Mouse (Mus musculus) liver, embryonic 15.5 days (tissue): ENCODE measurements at regions not wholly inside any gene's neighbourhood (a gene's known extent, or its start where the extent isn't known, plus 50 kb on each side); places are given as distances from the start of the nearest gene placed in this dataset.

ENCODE experiments used
- ATAC-seq: fragments of 200-750 bp; cut with Nextera tagmentation; 2 replicates; pipeline ENCODE4 v1.8.0; 2017; ENCODE audit warnings: moderate number of reproducible peaks, mild to moderate bottlenecking, moderate library complexity; ENCODE audit not compliant: insufficient read depth
- H3K27ac ChIP-seq: fragments of 300-500 bp; sonication (generic); replicated peaks from 2 replicates; pipeline ENCODE4 v1.5.1; 2015; ENCODE audit warnings: mild to moderate bottlenecking, inconsistent platforms
- H3K27me3 ChIP-seq: fragments of 300-500 bp; sonication (generic); 2 replicates; pipeline ENCODE4 v1.6.1; 2015; ENCODE audit warnings: mild to moderate bottlenecking, inconsistent platforms
- H3K36me3 ChIP-seq: fragments of 300-500 bp; sonication (generic); replicated peaks from 2 replicates; pipeline ENCODE4 v1.6.1; 2015; ENCODE audit warnings: moderate library complexity, mild to moderate bottlenecking, inconsistent platforms
- H3K4me1 ChIP-seq: fragments of 300-500 bp; sonication (generic); replicated peaks from 2 replicates; pipeline ENCODE4 v1.6.1; 2015; ENCODE audit warnings: inconsistent platforms
- H3K4me2 ChIP-seq: fragments of 300-500 bp; sonication (generic); 2 replicates; pipeline ENCODE4 v1.6.1; 2015; ENCODE audit warnings: moderate library complexity, mild to moderate bottlenecking, inconsistent platforms
- H3K4me3 ChIP-seq: fragments of 300-500 bp; sonication (generic); replicated peaks from 2 replicates; pipeline ENCODE4 v1.5.1; 2015; ENCODE audit warnings: mild to moderate bottlenecking, inconsistent platforms
- H3K9ac ChIP-seq: fragments of 300-500 bp; sonication (generic); 2 replicates; pipeline ENCODE4 v1.6.1; 2015; ENCODE audit warnings: moderate library complexity, mild to moderate bottlenecking, inconsistent platforms
- H3K9me3 ChIP-seq: fragments of 300-500 bp; sonication (generic); replicated peaks from 2 replicates; pipeline ENCODE4 v1.6.1; 2016; ENCODE audit warnings: inconsistent platforms
- WGBS: fragments of 180-500 bp; shearing (Covaris S2); methylation state at CpG from one replicate; pipeline ENCODE4 v1.1.7; 2015; ENCODE audit warnings: mixed read lengths; ENCODE audit not compliant: insufficient replicate concordance; 5-methylcytosine and 5-hydroxymethylcytosine counted together

GRCm38 (mm10) chr3:18668936-18669335, 720.7 kb downstream of the Cypt12 start:
- ATAC-seq: no peak
- Histone ChIP-seq H3K36me3 (no peaks in the 10 kb centered on the region), H3K4me2 (no peak overlapping the region), H3K27ac (no peak overlapping the region), H3K4me1 (no peaks in the 10 kb centered on the region), H3K4me3 (no peak overlapping the region), H3K9me3 (no peaks in the 10 kb centered on the region), H3K27me3 (no peaks in the 10 kb centered on the region), H3K9ac (no peak overlapping the region)
- WGBS: 53% methylated on average over 3 of the region's 3 CpGs

DNA sequence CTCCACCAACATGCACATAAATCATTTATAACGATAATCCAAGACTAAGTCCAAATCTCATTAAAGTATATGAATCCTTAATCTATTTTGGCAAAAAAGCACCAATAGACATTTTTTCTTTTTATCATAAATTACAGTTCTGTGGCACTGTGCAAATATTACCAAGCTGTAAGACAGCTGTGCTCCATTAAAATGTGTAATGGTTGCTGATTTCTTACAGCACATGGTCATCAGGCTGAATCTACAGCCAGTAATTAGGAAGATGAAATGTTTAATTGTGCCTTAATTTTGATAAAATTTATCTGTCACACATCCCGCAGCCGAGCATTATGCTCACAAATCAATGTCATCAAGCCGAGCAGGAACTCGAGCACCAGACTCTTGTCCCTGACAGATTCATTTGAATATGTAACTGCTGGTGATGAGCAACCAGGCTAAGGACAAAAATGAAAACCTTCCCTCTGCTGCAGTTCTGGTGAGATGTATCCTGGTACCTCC, 722.0 kb downstream of the Cypt12 start:
- Histone ChIP-seq H3K9ac (no peak overlapping the region), H3K4me3 (no peak overlapping the region), H3K27ac (no peak overlapping the region), H3K4me2 (no peak overlapping the region), H3K9me3 (no peaks in the 10 kb centered on the region), H3K36me3 (no peaks in the 10 kb centered on the region), H3K4me1 (no peaks in the 10 kb centered on the region), H3K27me3 (no peaks in the 10 kb centered on the region)
- WGBS: 71% methylated on average over 5 of the region's 5 CpGs
- ATAC-seq: no peak

- Histone ChIP-seq H3K9me3 (no peaks in the 10 kb centered on the region), H3K4me3 (no peak overlapping the region), H3K27me3 (no peaks in the 10 kb centered on the region), H3K4me2 (no peak overlapping the region), H3K4me1 (no peaks in the 10 kb centered on the region), H3K36me3 (no peaks in the 10 kb centered on the region), H3K9ac (no peak overlapping the region), H3K27ac (no peak overlapping the region)
- no peak for ATAC-seq
- WGBS: 59% methylated on average over 1 of the region's 1 CpGs
These were observed 723.5 kb downstream of the Cypt12 start for GRCm38 (mm10) chr3:18671681-18672080.

- H3K9ac ChIP-seq: no peak overlapping the region
- H3K4me2 ChIP-seq: no peak overlapping the region
- no peak overlapping the region for H3K4me3 ChIP-seq
- no peaks in the 10 kb centered on the region for H3K36me3 ChIP-seq
- H3K9me3 ChIP-seq: no peaks in the 10 kb centered on the region
- no peaks in the 10 kb centered on the region for H3K27me3 ChIP-seq
- 57% methylated on average over 6 of the region's 6 CpGs for WGBS
- H3K4me1 ChIP-seq: no peaks in the 10 kb centered on the region
- no peak for ATAC-seq
- no peak overlapping the region for H3K27ac ChIP-seq
These were observed 735.3 kb downstream of the Cypt12 start for GRCm38 (mm10) chr3:18683346-18684101.

- no peak overlapping the region for H3K4me3 ChIP-seq
- no peaks in the 10 kb centered on the region for H3K27me3 ChIP-seq
- no peak for ATAC-seq
- no peaks in the 10 kb centered on the region for H3K4me1 ChIP-seq
- H3K9me3 ChIP-seq: no peaks in the 10 kb centered on the region
- H3K36me3 ChIP-seq: no peaks in the 10 kb centered on the region
- no peak overlapping the region for H3K27ac ChIP-seq
- WGBS: 80% methylated on average over 4 of the region's 4 CpGs
- no peak overlapping the region for H3K4me2 ChIP-seq
- no peak overlapping the region for H3K9ac ChIP-seq
These were observed 747.0 kb downstream of the Cypt12 start for GRCm38 (mm10) chr3:18695113-18695792.

- no peak overlapping the region for H3K4me2 ChIP-seq
- no peaks in the 10 kb centered on the region for H3K36me3 ChIP-seq
- ATAC-seq: no peak
- H3K9me3 ChIP-seq: no peaks in the 10 kb centered on the region
- H3K9ac ChIP-seq: no peak overlapping the region
- no peaks in the 10 kb centered on the region for H3K4me1 ChIP-seq
- H3K4me3 ChIP-seq: no peak overlapping the region
- no peak overlapping the region for H3K27ac ChIP-seq
- WGBS: 71% methylated on average over 2 of the region's 2 CpGs
- H3K27me3 ChIP-seq: no peaks in the 10 kb centered on the region
These were observed 748.9 kb downstream of the Cypt12 start for GRCm38 (mm10) chr3:18696981-18697660.

GRCm38 (mm10) chr3:18698106-18698505, 749.9 kb downstream of the Cypt12 start:
- no peak overlapping the region for H3K4me2 ChIP-seq
- no peak overlapping the region for H3K4me3 ChIP-seq
- H3K27ac ChIP-seq: no peak overlapping the region
- no peak overlapping the region for H3K9ac ChIP-seq
- no peaks in the 10 kb centered on the region for H3K27me3 ChIP-seq
- no peaks in the 10 kb centered on the region for H3K4me1 ChIP-seq
- H3K36me3 ChIP-seq: no peaks in the 10 kb centered on the region
- H3K9me3 ChIP-seq: no peaks in the 10 kb centered on the region
- no peak for ATAC-seq

DNA sequence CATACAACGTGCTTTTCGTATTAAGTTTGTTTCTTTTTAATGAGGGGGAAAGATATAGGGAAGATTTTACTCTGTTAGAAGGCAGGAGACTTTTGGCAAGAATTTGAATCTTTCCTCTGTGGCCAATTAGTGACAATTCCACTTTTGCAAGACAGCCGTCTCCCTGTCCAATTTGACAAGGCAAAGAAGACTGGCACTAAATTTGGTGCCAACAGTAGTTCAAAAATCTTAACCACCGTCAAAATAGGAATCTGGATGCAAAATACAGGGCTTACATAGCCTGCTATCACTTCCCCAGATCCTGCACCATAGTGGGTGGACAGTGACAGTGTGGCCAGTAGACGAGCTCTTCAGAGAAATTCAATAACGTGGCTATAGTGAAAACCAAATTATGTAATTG, 757.0 kb downstream of the Cypt12 start:
- ATAC-seq: no peak
- 56% methylated on average over 6 of the region's 6 CpGs for WGBS
- H3K27ac ChIP-seq: no peak overlapping the region

DNA sequence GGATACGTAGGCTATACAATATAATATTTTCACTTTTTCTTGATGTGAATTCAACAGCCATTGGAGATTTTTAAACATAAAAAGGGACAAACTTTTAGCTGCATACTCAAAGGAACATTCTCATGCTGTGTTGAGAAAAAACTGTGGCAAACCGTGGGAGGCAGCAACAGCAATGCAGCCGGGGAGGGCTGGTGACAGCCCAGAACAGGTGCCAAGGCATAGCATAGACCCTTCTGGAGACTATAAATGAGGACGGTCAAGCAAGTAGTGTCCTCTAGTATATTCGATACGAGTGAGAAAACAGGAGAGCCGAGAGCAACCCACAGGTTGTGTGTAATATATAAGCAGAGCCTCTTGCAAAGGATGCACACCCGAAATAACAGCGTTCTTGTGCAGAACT, 757.5 kb downstream of the Cypt12 start:
- no peak overlapping the region for H3K27ac ChIP-seq
- ATAC-seq: no peak
- H3K4me3 ChIP-seq: no peak overlapping the region
- H3K36me3 ChIP-seq: no peaks in the 10 kb centered on the region
- H3K27me3 ChIP-seq: no peaks in the 10 kb centered on the region
- no peak overlapping the region for H3K9ac ChIP-seq
- no peaks in the 10 kb centered on the region for H3K9me3 ChIP-seq
- no peak overlapping the region for H3K4me2 ChIP-seq
- WGBS: 62% methylated on average over 9 of the region's 9 CpGs
- H3K4me1 ChIP-seq: no peaks in the 10 kb centered on the region

More for the DNA sequence above, 757.0 kb downstream of the Cypt12 start:
- Histone ChIP-seq H3K9me3 (no peaks in the 10 kb centered on the region), H3K4me2 (no peak overlapping the region), H3K9ac (no peak overlapping the region), H3K27me3 (no peaks in the 10 kb centered on the region), H3K4me3 (no peak overlapping the region), H3K36me3 (no peaks in the 10 kb centered on the region), H3K4me1 (no peaks in the 10 kb centered on the region)

DNA sequence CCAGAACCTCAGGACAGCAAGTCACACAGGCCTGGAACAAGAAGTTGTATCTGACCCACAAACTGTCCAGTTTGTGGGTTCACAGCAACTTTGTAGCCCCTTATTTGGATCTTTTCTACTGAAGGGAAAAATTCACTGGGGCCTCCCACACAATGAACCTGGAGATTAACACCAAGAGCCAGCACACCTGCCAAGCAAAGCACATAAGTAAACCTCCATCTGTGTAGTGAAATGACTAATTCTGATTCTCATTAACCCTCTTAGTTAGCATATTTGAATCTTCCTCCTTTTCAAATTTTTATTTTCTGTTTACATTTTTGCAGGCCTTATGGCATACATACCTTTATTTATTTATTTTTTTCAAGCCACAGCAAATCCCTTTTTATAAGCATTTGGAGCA, 758.1 kb downstream of the Cypt12 start:
- no peaks in the 10 kb centered on the region for H3K36me3 ChIP-seq
- H3K4me3 ChIP-seq: no peak overlapping the region
- H3K27me3 ChIP-seq: no peaks in the 10 kb centered on the region
- no peak overlapping the region for H3K9ac ChIP-seq
- H3K27ac ChIP-seq: no peak overlapping the region
- H3K9me3 ChIP-seq: no peaks in the 10 kb centered on the region
- ATAC-seq: no peak
- no peaks in the 10 kb centered on the region for H3K4me1 ChIP-seq
- no peak overlapping the region for H3K4me2 ChIP-seq

DNA sequence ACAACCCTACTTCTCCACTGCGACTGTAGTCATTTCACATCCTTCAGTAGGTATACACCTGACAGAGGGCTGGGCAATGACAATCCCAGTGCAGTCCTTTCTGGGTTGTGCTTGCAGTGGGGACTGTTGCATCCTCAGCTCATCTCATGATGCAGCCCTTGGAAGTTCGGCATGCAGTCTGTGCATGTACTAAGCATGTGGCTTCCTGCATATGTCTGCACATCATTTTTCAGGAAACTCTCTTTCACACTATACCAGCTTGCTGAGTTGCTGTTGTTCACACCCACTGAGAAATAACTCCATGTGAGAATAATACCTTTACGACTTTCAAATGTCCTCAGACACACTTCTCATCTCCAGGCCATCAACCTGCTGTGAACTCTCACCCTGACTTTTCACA, 759.5 kb downstream of the Cypt12 start:
- Histone ChIP-seq H3K9ac (no peak overlapping the region), H3K27ac (no peak overlapping the region), H3K27me3 (no peaks in the 10 kb centered on the region), H3K4me3 (no peak overlapping the region), H3K36me3 (no peaks in the 10 kb centered on the region), H3K4me2 (no peak overlapping the region), H3K4me1 (no peaks in the 10 kb centered on the region), H3K9me3 (no peaks in the 10 kb centered on the region)
- no peak for ATAC-seq
- WGBS: 62% methylated on average over 3 of the region's 3 CpGs
